11 mouse cellular contexts compared by ENCODE assay signal in genomic region chr8:35904711-35905450, GRCm38 (mm10).
DNase-seq lines count a peak whose midpoint lies in the region; ATAC-seq and TF ChIP-seq lines count a peak whose summit lies in the region.
"Had no signal": no experiment of that assay in that cellular context is flagged by ENCODE, and none has a peak within 500 bp of the region (broad histone marks: within the 10 kb centered on the region; RNA-seq: fewer than 3 reads in every experiment).

No protein-coding gene starts in this region.

- H3K27me3 ChIP-seq in hindbrain, postnatal 0 days (ENCODE audit: insufficient read depth, low read length): no peaks in the 10 kb centered on the region

- H3K9me3 ChIP-seq in hindbrain, postnatal 0 days (ENCODE audit: low read length): no peaks in the 10 kb centered on the region
- H3K9me3 ChIP-seq: lung, embryonic 15.5 days had no signal

- H3K27ac ChIP-seq in hindbrain, postnatal 0 days: peak overlapping the region; percentile 34
- H3K27ac ChIP-seq: lung, embryonic 15.5 days had no signal

- 33% methylated on average over 7 of the region's 7 CpGs for WGBS in hindbrain, postnatal 0 days

- no peak overlapping the region for H3K4me3 ChIP-seq in hindbrain, postnatal 0 days (ENCODE audit: low read length)
- H3K4me3 ChIP-seq: lung, embryonic 15.5 days had no signal

- peaks cover 7% of the 10 kb centered on the region for H3K4me1 ChIP-seq in hindbrain, postnatal 0 days (ENCODE audit: insufficient read depth, low read length)

- H3K36me3 ChIP-seq in hindbrain, postnatal 0 days (ENCODE audit: insufficient read depth, low read length): no peaks in the 10 kb centered on the region
- H3K36me3 ChIP-seq: lung, embryonic 15.5 days had no signal

- DNase-seq in gastrocnemius, adult 18-20 months (ENCODE audit: low spot score): peak; percentile 11
- DNase-seq in gastrocnemius, adult 8-10 months (ENCODE audit: low spot score in 2 of 2): no peak
- DNase-seq in lung, postnatal 14 days: peak; percentile 21
- no peak for DNase-seq in lung, postnatal 10 days
- peak; percentile 78 for DNase-seq in cerebellum, adult 8-10 months
- DNase-seq in hindbrain, postnatal 0 days (ENCODE audit: low spot score): peak; percentile 62
- no peak for DNase-seq in urinary bladder, postnatal 10 days (ENCODE audit: low spot score)
- DNase-seq: kidney, postnatal 25 days; retina, postnatal 1 day had no signal

- TF ChIP-seq CTCF in hindbrain, postnatal 0 days (IDR thresholded peaks at IDR 0.05; ENCODE audit: low read depth): no peak

- H3K9ac ChIP-seq in hindbrain, postnatal 0 days (replicated peaks; ENCODE audit: low read length): no peak overlapping the region
- H3K9ac ChIP-seq: lung, embryonic 15.5 days had no signal

- no peak overlapping the region for H3K4me2 ChIP-seq in hindbrain, postnatal 0 days (ENCODE audit: low read depth, low read length)
- H3K4me2 ChIP-seq: lung, embryonic 15.5 days had no signal

- ATAC-seq in hindbrain, postnatal 0 days: no peak
- ATAC-seq in monocyte, adult 5-6 weeks (replicated peaks; ENCODE audit: insufficient number of reproducible peaks, low FRiP score, low TSS enrichment, poor library complexity, severe bottlenecking): no peak

Comparison
In these comparisons a context has a peak if more than half of its experiments do, and no peak if none do; other contexts are left out.
1. DNase-seq: peak in gastrocnemius, adult 18-20 months (single experiment), lung, postnatal 14 days (single experiment), cerebellum, adult 8-10 months (single experiment) and hindbrain, postnatal 0 days (single experiment); none in gastrocnemius, adult 8-10 months (0 of 2), lung, postnatal 10 days (single experiment) and urinary bladder, postnatal 10 days (single experiment).